Mouse (Mus musculus): ENCODE results near the gene Tspan12. TPM values are rescaled to one million over a fixed set of nuclear protein-coding genes. Genes with fewer than 3 reads are reported as not detected.
A peak's percentile ranks its signal among the peaks of the same experiment; 100 is the strongest.

The Tspan12 gene
- total and polyA plus RNA-seq, 3 experiments = not detected

GRCm38 (mm10) chr6:21795410-21795809, 56.9 kb downstream of the Tspan12 start:
- no peaks in the 10 kb centered on the region for H3K79me2 ChIP-seq (ENCODE audit: control insufficient read depth, insufficient read depth, low read length, poor library complexity)
- no peak overlapping the region for H3K9ac ChIP-seq (ENCODE audit: control insufficient read depth, low read depth, low read length, poor library complexity, severe bottlenecking)
- H3K9me3 ChIP-seq (replicated peaks; ENCODE audit: insufficient read depth, low read length) = no peaks in the 10 kb centered on the region
- H3K4me3 ChIP-seq (ENCODE audit: control insufficient read depth in 1 of 2, insufficient read depth in 1 of 2, low read depth in 2 of 2, low read length in 2 of 2) = no peak overlapping the region
- H3K27ac ChIP-seq (ENCODE audit: control insufficient read depth, low read depth, low read length) = no peak overlapping the region
- H3K36me3 ChIP-seq (ENCODE audit: control insufficient read depth in 1 of 2, insufficient read depth in 2 of 2, low read length in 2 of 2) = peaks cover 0 to 8% of the 10 kb centered on the region in 2 experiments; a peak in 2 of 4 replicates
- peaks cover 5 to 6% of the 10 kb centered on the region in 2 experiments for H3K4me1 ChIP-seq (ENCODE audit: control insufficient read depth in 1 of 2, insufficient read depth in 2 of 2, low read length in 2 of 2)
- DNase-seq (ENCODE audit: low read depth, low spot score) = no peak
- no peaks in the 10 kb centered on the region for H3K27me3 ChIP-seq (ENCODE audit: control insufficient read depth in 1 of 2, insufficient read depth in 2 of 2, low read length in 2 of 2)
- TF ChIP-seq TAL1 (IDR thresholded peaks at IDR 0.05; ENCODE audit: low read length) (no peak), TBP (IDR thresholded peaks at IDR 0.05; ENCODE audit: low read depth, low read length) (no peak), MAFK (IDR thresholded peaks at IDR 0.05; ENCODE audit: borderline replicate concordance, low read depth, low read length) (no peak), MXI1 (IDR thresholded peaks at IDR 0.05; ENCODE audit: low read depth, low read length) (no peak), ZMIZ1 (IDR thresholded peaks at IDR 0.05; ENCODE audit: low read depth, low read length) (no peak), USF2 (IDR thresholded peaks at IDR 0.05; ENCODE audit: borderline replicate concordance in 1 of 2, insufficient read depth in 1 of 2, low read depth in 1 of 2, low read length in 2 of 2) (no peak), SMC3 (IDR thresholded peaks at IDR 0.05; ENCODE audit: low read depth, low read length) (no peak), MAX (IDR thresholded peaks at IDR 0.05; ENCODE audit: low read length) (no peak), CTCF (IDR thresholded peaks at IDR 0.05 in 2 of 3, conservative IDR thresholded peaks at IDR 0.05 in 1 of 3; ENCODE audit: control insufficient read depth in 1 of 3, insufficient read depth in 1 of 3, low read depth in 2 of 3, low read length in 3 of 3, poor library complexity in 1 of 3, severe bottlenecking in 1 of 3) (no peak), BHLHE40 (IDR thresholded peaks at IDR 0.05; ENCODE audit: borderline replicate concordance, low read depth, low read length) (no peak), ZC3H11A (IDR thresholded peaks at IDR 0.05; ENCODE audit: low read depth, low read length) (no peak), MAZ (IDR thresholded peaks at IDR 0.05; ENCODE audit: low read depth, low read length) (no peak), MYB (IDR thresholded peaks at IDR 0.05; ENCODE audit: low read depth, low read length) (no peak), GATA1 (IDR thresholded peaks at IDR 0.05; ENCODE audit: low read depth, low read length) (no peak), POLR2AphosphoS5 (IDR thresholded peaks at IDR 0.05; ENCODE audit: borderline replicate concordance, low read depth, low read length) (no peak)

GRCm38 (mm10) chr6:21795072-21795407, 57.3 kb downstream of the Tspan12 start:
- H3K79me2 ChIP-seq (ENCODE audit: control insufficient read depth, insufficient read depth, low read length, poor library complexity) = no peaks in the 10 kb centered on the region
- H3K27ac ChIP-seq (ENCODE audit: control insufficient read depth, low read depth, low read length) = no peak overlapping the region
- TF ChIP-seq ZMIZ1 (IDR thresholded peaks at IDR 0.05; ENCODE audit: low read depth, low read length) (no peak), BHLHE40 (IDR thresholded peaks at IDR 0.05; ENCODE audit: borderline replicate concordance, low read depth, low read length) (peak; percentile 82; the same call in 1 of the 2 replicates), CTCF (IDR thresholded peaks at IDR 0.05 in 2 of 3, conservative IDR thresholded peaks at IDR 0.05 in 1 of 3; ENCODE audit: control insufficient read depth in 1 of 3, insufficient read depth in 1 of 3, low read depth in 2 of 3, low read length in 3 of 3, poor library complexity in 1 of 3, severe bottlenecking in 1 of 3) (peak; percentile 32 to 77 (median 70)), ETS1 (IDR thresholded peaks at IDR 0.05; ENCODE audit: low read depth, low read length) (no peak), MAX (IDR thresholded peaks at IDR 0.05; ENCODE audit: low read length) (no peak), ZC3H11A (IDR thresholded peaks at IDR 0.05; ENCODE audit: low read depth, low read length) (peak; percentile 72), MYC (IDR thresholded peaks at IDR 0.05; ENCODE audit: low read depth, low read length) (0 out of 2 replicates have a peak, but pooled peaks have one; percentile 14), ZKSCAN1 (IDR thresholded peaks at IDR 0.05; ENCODE audit: low read depth, low read length) (no peak), USF1 (IDR thresholded peaks at IDR 0.05; ENCODE audit: low read depth, low read length) (no peak), MYB (IDR thresholded peaks at IDR 0.05; ENCODE audit: low read depth, low read length) (no peak), SMC3 (IDR thresholded peaks at IDR 0.05; ENCODE audit: low read depth, low read length) (peak; percentile 85), RAD21 (IDR thresholded peaks at IDR 0.05; ENCODE audit: low read depth, low read length) (peak; percentile 73), ZNF384 (IDR thresholded peaks at IDR 0.05; ENCODE audit: low read depth, low read length) (peak; percentile 51; the same call in 1 of the 2 replicates), EP300 (IDR thresholded peaks at IDR 0.05; ENCODE audit: low read depth in 1 of 2, low read length in 2 of 2) (no peak), MXI1 (IDR thresholded peaks at IDR 0.05; ENCODE audit: low read depth, low read length) (no peak)
- no peak overlapping the region for H3K9ac ChIP-seq (ENCODE audit: control insufficient read depth, low read depth, low read length, poor library complexity, severe bottlenecking)
- H3K36me3 ChIP-seq (ENCODE audit: control insufficient read depth in 1 of 2, insufficient read depth in 2 of 2, low read length in 2 of 2) = peaks cover 0 to 11% of the 10 kb centered on the region in 2 experiments; a peak in 2 of 4 replicates
- no peaks in the 10 kb centered on the region for H3K27me3 ChIP-seq (ENCODE audit: control insufficient read depth in 1 of 2, insufficient read depth in 2 of 2, low read length in 2 of 2)
- H3K4me3 ChIP-seq (ENCODE audit: control insufficient read depth in 1 of 2, insufficient read depth in 1 of 2, low read depth in 2 of 2, low read length in 2 of 2) = no peak overlapping the region
- no peaks in the 10 kb centered on the region for H3K9me3 ChIP-seq (replicated peaks; ENCODE audit: insufficient read depth, low read length)
- peak; percentile 75 for DNase-seq (ENCODE audit: low read depth, low spot score)
- H3K4me1 ChIP-seq (ENCODE audit: control insufficient read depth in 1 of 2, insufficient read depth in 2 of 2, low read length in 2 of 2) = peaks cover 5 to 9% of the 10 kb centered on the region in 2 experiments
